Mouse (Mus musculus) kidney, embryonic 14.5 days (tissue): ENCODE measurements around the gene Itgb7. TPM values are rescaled to one million over a fixed set of nuclear protein-coding genes. Genes with fewer than 3 reads are reported as not detected.

Experiments used
- ATAC-seq: fragments of 200-750 bp; cut with Nextera tagmentation; 2 replicates; pipeline ENCODE4 v1.8.0; 2017; ENCODE audit warnings: moderate number of reproducible peaks, mild to moderate bottlenecking, moderate TSS enrichment, moderate library complexity; ENCODE audit not compliant: low FRiP score, low TSS enrichment
- H3K27ac ChIP-seq: fragments of 300-500 bp; sonication (generic); 2 replicates; pipeline ENCODE4 v1.5.1; 2014; ENCODE audit warnings: low read depth, mild to moderate bottlenecking, low read length, moderate library complexity, mixed read lengths
- H3K27me3 ChIP-seq: fragments of 300-500 bp; sonication (generic); 2 replicates; pipeline ENCODE4 v1.6.1; 2014; ENCODE audit warnings: mild to moderate bottlenecking, low read length; ENCODE audit not compliant: control insufficient read depth, insufficient read depth
- H3K36me3 ChIP-seq: fragments of 300-500 bp; sonication (generic); 2 replicates; pipeline ENCODE4 v1.6.1; 2014; ENCODE audit warnings: low read length, mixed read lengths; ENCODE audit not compliant: control insufficient read depth, insufficient read depth
- H3K4me1 ChIP-seq: fragments of 300-500 bp; sonication (generic); 2 replicates; pipeline ENCODE4 v1.6.1; 2014; ENCODE audit warnings: low read length, mixed read lengths; ENCODE audit not compliant: control insufficient read depth, insufficient read depth
- H3K4me2 ChIP-seq: fragments of 300-500 bp; sonication (generic); replicated peaks from 2 replicates; pipeline ENCODE4 v1.6.1; 2014; ENCODE audit warnings: low read depth, mild to moderate bottlenecking, low read length
- H3K4me3 ChIP-seq: fragments of 300-500 bp; sonication (generic); 2 replicates; pipeline ENCODE4 v1.5.1; 2014; ENCODE audit warnings: mild to moderate bottlenecking, low read length
- H3K9ac ChIP-seq: fragments of 300-500 bp; sonication (generic); 2 replicates; pipeline ENCODE4 v1.6.1; 2014; ENCODE audit warnings: low read depth, mild to moderate bottlenecking, low read length, moderate library complexity
- H3K9me3 ChIP-seq: fragments of 300-500 bp; sonication (generic); 2 replicates; pipeline ENCODE4 v1.6.1; 2016; ENCODE audit warnings: low read length; ENCODE audit not compliant: control insufficient read depth
- WGBS: fragments of 180-500 bp; shearing (Covaris S2); extraction: QIAGEN DNeasy Blood & Tissue Kit; methylation state at CpG from one replicate; pipeline ENCODE4 v1.1.7; 2014; 5-methylcytosine and 5-hydroxymethylcytosine counted together
- polyA plus RNA-seq: library from polyadenylated mRNA; unstranded; fragments of >200 nt; fragmentation: Nextera tagmentation; extraction: Ambion mirVana; gene quantifications from 2 replicates; pipeline ENCODE4 v1.2.1, GENCODE M21; 2014

Gene Itgb7
- polyA plus RNA-seq, 1 experiment from 2014 or later = 1.1 TPM

- peaks cover 4% of the 10 kb centered on the region for H3K4me1 ChIP-seq
- no peaks in the 10 kb centered on the region for H3K9me3 ChIP-seq
- no peak overlapping the region for H3K4me2 ChIP-seq
- no peak for ATAC-seq
- no peaks in the 10 kb centered on the region for H3K36me3 ChIP-seq
- no peak overlapping the region for H3K27ac ChIP-seq
- no peak overlapping the region for H3K4me3 ChIP-seq
- no peaks in the 10 kb centered on the region for H3K27me3 ChIP-seq
- WGBS = 96% methylated on average over 5 of the region's 5 CpGs
- no peak overlapping the region for H3K9ac ChIP-seq
These were observed 33.8 kb upstream of the Itgb7 start for GRCm38 (mm10) chr15:102265548-102265947.

GRCm38 (mm10) chr15:102263037-102263436 is 31.3 kb upstream of the Itgb7 start:
- Histone ChIP-seq H3K4me2 (no peak overlapping the region), H3K9me3 (no peaks in the 10 kb centered on the region), H3K36me3 (no peaks in the 10 kb centered on the region), H3K27me3 (peaks cover 6% of the 10 kb centered on the region; the same call in 1 of the 2 replicates), H3K4me1 (peaks cover 12% of the 10 kb centered on the region), H3K4me3 (no peak overlapping the region), H3K9ac (no peak overlapping the region), H3K27ac (no peak overlapping the region)
- ATAC-seq = no peak
- 68% methylated on average over 2 of the region's 2 CpGs for WGBS

GRCm38 (mm10) chr15:102262582-102262981 is 30.8 kb upstream of the Itgb7 start:
- H3K4me1 ChIP-seq = peaks cover 16% of the 10 kb centered on the region
- no peak overlapping the region for H3K9ac ChIP-seq
- H3K36me3 ChIP-seq = no peaks in the 10 kb centered on the region
- peaks cover 6% of the 10 kb centered on the region; the same call in 1 of the 2 replicates for H3K27me3 ChIP-seq
- ATAC-seq = no peak
- H3K4me2 ChIP-seq = no peak overlapping the region
- H3K27ac ChIP-seq = no peak overlapping the region
- 42% methylated on average over 7 of the region's 7 CpGs for WGBS
- H3K9me3 ChIP-seq = no peaks in the 10 kb centered on the region
- H3K4me3 ChIP-seq = no peak overlapping the region

GRCm38 (mm10) chr15:102258581-102259253 is 27.0 kb upstream of the Itgb7 start:
- Histone ChIP-seq H3K9me3 (no peaks in the 10 kb centered on the region), H3K27me3 (peaks cover 6% of the 10 kb centered on the region; the same call in 1 of the 2 replicates), H3K9ac (peak overlapping the region; percentile 18; the same call in 1 of the 2 replicates), H3K4me3 (no peak overlapping the region), H3K36me3 (no peaks in the 10 kb centered on the region), H3K27ac (peak overlapping the region; percentile 49; the same call in 1 of the 2 replicates), H3K4me2 (peak overlapping the region; percentile 96), H3K4me1 (peaks cover 31% of the 10 kb centered on the region)
- 28% methylated on average over 11 of the region's 11 CpGs for WGBS
- no peak for ATAC-seq

GRCm38 (mm10) chr15:102258076-102258470 is 26.3 kb upstream of the Itgb7 start:
- peak overlapping the region; percentile 96 for H3K4me2 ChIP-seq
- no peaks in the 10 kb centered on the region for H3K9me3 ChIP-seq
- WGBS = 12% methylated on average over 12 of the region's 12 CpGs
- H3K27me3 ChIP-seq = peaks cover 6% of the 10 kb centered on the region; the same call in 1 of the 2 replicates
- H3K9ac ChIP-seq = peak overlapping the region; percentile 64; the same call in 1 of the 2 replicates
- H3K4me1 ChIP-seq = peaks cover 31% of the 10 kb centered on the region
- peak; percentile 47; the same call in 1 of the 2 replicates for ATAC-seq
- no peaks in the 10 kb centered on the region for H3K36me3 ChIP-seq
- peak overlapping the region; percentile 49; the same call in 1 of the 2 replicates for H3K27ac ChIP-seq
- H3K4me3 ChIP-seq = peak overlapping the region; percentile 49; the same call in 1 of the 2 replicates

GRCm38 (mm10) chr15:102257202-102258075 is 25.7 kb upstream of the Itgb7 start, which contains the start of gene Rarg:
Gene Rarg (minus strand): TSS chr15:102257517.
- Histone ChIP-seq H3K36me3 (0 out of 2 replicates have a peak, but pooled peaks cover 1% of the 10 kb centered on the region), H3K9ac (peak within 1 kb of the TSS; percentile 64), H3K27me3 (peaks cover 6% of the 10 kb centered on the region; the same call in 1 of the 2 replicates), H3K4me3 (peak within 1 kb of the TSS; percentile 49), H3K4me1 (peaks cover 31% of the 10 kb centered on the region), H3K9me3 (no peaks in the 10 kb centered on the region), H3K27ac (peak within 1 kb of the TSS; percentile 49; the same call in 1 of the 2 replicates), H3K4me2 (peak within 1 kb of the TSS; percentile 96)
- peak; percentile 34 for ATAC-seq
- WGBS = 1% methylated on average over 40 of the region's 46 CpGs

- H3K9me3 ChIP-seq = no peaks in the 10 kb centered on the region
- peak overlapping the region; percentile 96 for H3K4me2 ChIP-seq
- peak overlapping the region; percentile 49 for H3K4me3 ChIP-seq
- 0 out of 2 replicates have a peak, but pooled peaks cover 3% of the 10 kb centered on the region for H3K36me3 ChIP-seq
- WGBS = 10% methylated on average over 22 of the region's 22 CpGs
- ATAC-seq = no peak
- H3K27me3 ChIP-seq = peaks cover 6% of the 10 kb centered on the region
- H3K27ac ChIP-seq = peak overlapping the region; percentile 49; the same call in 1 of the 2 replicates
- H3K4me1 ChIP-seq = peaks cover 31% of the 10 kb centered on the region
- peak overlapping the region; percentile 64 for H3K9ac ChIP-seq
These were observed 24.9 kb upstream of the Itgb7 start for GRCm38 (mm10) chr15:102256431-102257201.

GRCm38 (mm10) chr15:102255547-102256255 is 24.0 kb upstream of the Itgb7 start:
- no peak for ATAC-seq
- Histone ChIP-seq H3K4me3 (peak overlapping the region; percentile 49; the same call in 1 of the 2 replicates), H3K27ac (no peak overlapping the region), H3K9ac (peak overlapping the region; percentile 7; the same call in 1 of the 2 replicates), H3K27me3 (peaks cover 6% of the 10 kb centered on the region), H3K4me1 (peaks cover 31% of the 10 kb centered on the region), H3K9me3 (no peaks in the 10 kb centered on the region), H3K4me2 (peak overlapping the region; percentile 31), H3K36me3 (0 out of 2 replicates have a peak, but pooled peaks cover 3% of the 10 kb centered on the region)
- WGBS = 53% methylated on average over 14 of the region's 14 CpGs
